Mouse (Mus musculus): ENCODE measurements around the gene Cela3b.

GRCm38 (mm10) chr4:137438842-137439241 is 8.5 kb upstream of the Cela3b start:
- TF ChIP-seq CTCF (IDR thresholded peaks at IDR 0.05; ENCODE audit: low read depth), result no peak
- peak; percentile 70; the same call in 1 of the 2 replicates for TF ChIP-seq EP300 (IDR thresholded peaks at IDR 0.05; ENCODE audit: low read depth)
